Mouse (Mus musculus) thymus, adult 2 months (tissue): ENCODE data around the gene Snx33. TPM values are rescaled to one million over a fixed set of nuclear protein-coding genes. Genes with fewer than 3 reads are reported as not detected.
A peak's percentile ranks its signal among the peaks of the same experiment; 100 is the strongest.

Experiments used
- DNase-seq: peaks from one replicate; pipeline ENCODE4 v3.0.0; 2021
- H3K27ac ChIP-seq: fragments of 200-500 bp; 2 replicates; pipeline ENCODE4 v1.5.1; 2012; ENCODE audit warnings: low read length, control low read depth; ENCODE audit not compliant: control insufficient read depth, insufficient read depth
- H3K27me3 ChIP-seq: fragments of 200-500 bp; 2 replicates; pipeline ENCODE4 v1.6.1; 2012; ENCODE audit warnings: mild to moderate bottlenecking, low read length, moderate library complexity, mixed read lengths; ENCODE audit not compliant: control insufficient read depth, insufficient read depth
- H3K36me3 ChIP-seq: fragments of 200-500 bp; 2 replicates; pipeline ENCODE4 v1.6.1; 2012; ENCODE audit warnings: mild to moderate bottlenecking, low read length, moderate library complexity; ENCODE audit not compliant: control insufficient read depth, insufficient read depth
- H3K4me1 ChIP-seq: fragments of 200-500 bp; replicated peaks from 2 replicates; pipeline ENCODE4 v1.6.1; 2012; ENCODE audit warnings: low read length; ENCODE audit not compliant: control insufficient read depth, insufficient read depth
- H3K4me3 ChIP-seq: fragments of 200-500 bp; 2 replicates; pipeline ENCODE4 v1.5.1; 2012; ENCODE audit warnings: mild to moderate bottlenecking, low read length, control low read depth, moderate library complexity; ENCODE audit not compliant: control insufficient read depth, insufficient read depth
- CTCF ChIP-seq: fragments of 200-500 bp; IDR thresholded peaks from 2 replicates; pipeline ENCODE4 v1.5.1; 2012; ENCODE audit warnings: mild to moderate bottlenecking, control low read depth, low read length, moderate library complexity, borderline replicate concordance; ENCODE audit not compliant: control insufficient read depth, poor library complexity, insufficient read depth; ENCODE audit errors: extremely low read depth
- POLR2A ChIP-seq: fragments of 200-500 bp; IDR thresholded peaks from 2 replicates; pipeline ENCODE4 v1.6.1; 2012; ENCODE audit warnings: mild to moderate bottlenecking, low read length, control low read depth, moderate library complexity; ENCODE audit not compliant: control insufficient read depth, poor library complexity, insufficient read depth; ENCODE audit errors: extremely low read depth
- WGBS: fragments of 180-500 bp; shearing (Covaris S2); methylation state at CpG from one replicate; pipeline ENCODE4 v1.1.7; 2018; 5-methylcytosine and 5-hydroxymethylcytosine counted together
- polyA plus RNA-seq: library from polyadenylated mRNA; depleted of rRNA; stranded (reverse); fragments of >200 nt; gene quantifications from 2 replicates; pipeline ENCODE4 v1.2.3, GENCODE M21; 2012

The Snx33 gene
- polyA plus RNA-seq, 1 experiment: 15.0 TPM

DNA sequence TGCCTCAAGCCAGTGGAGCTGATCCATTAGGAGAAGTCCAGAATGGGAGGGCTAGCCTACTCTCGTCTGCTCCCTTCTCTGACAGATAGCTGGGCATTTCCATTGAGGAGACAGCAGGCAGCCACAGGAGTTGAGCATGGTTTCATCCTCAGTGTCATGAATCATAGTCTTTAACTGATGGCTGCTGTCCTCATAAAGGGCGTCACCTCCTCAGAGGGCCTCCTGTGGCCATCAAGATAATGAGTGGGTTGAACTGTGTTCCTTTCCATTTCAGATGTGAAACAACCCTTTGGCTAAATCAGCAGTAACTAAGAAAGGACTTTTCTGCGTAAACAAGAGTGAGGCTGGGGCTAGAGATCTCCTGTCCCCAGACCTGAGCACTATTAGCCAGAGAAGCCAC is 24.5 kb downstream of the Snx33 start:
- Histone ChIP-seq H3K27ac (no peak overlapping the region), H3K4me1 (peaks cover 10% of the 10 kb centered on the region), H3K27me3 (no peaks in the 10 kb centered on the region), H3K4me3 (no peak overlapping the region), H3K36me3 (no peaks in the 10 kb centered on the region)
- no peak for DNase-seq
- WGBS: 96% methylated on average over 3 of the region's 3 CpGs
- TF ChIP-seq POLR2A (no peak), CTCF (no peak)

- no peak overlapping the region for H3K4me3 ChIP-seq
- no peaks in the 10 kb centered on the region for H3K27me3 ChIP-seq
- H3K4me1 ChIP-seq: peaks cover 10% of the 10 kb centered on the region
- WGBS: 33% methylated on average over 8 of the region's 8 CpGs
- H3K27ac ChIP-seq: peak overlapping the region; percentile 54
- TF ChIP-seq CTCF (no peak), POLR2A (no peak)
- DNase-seq: no peak
- no peaks in the 10 kb centered on the region for H3K36me3 ChIP-seq
Observed at GRCm38 (mm10) chr9:56901187-56901586, 27.0 kb downstream of the Snx33 start.

GRCm38 (mm10) chr9:56900571-56900970 is 27.6 kb downstream of the Snx33 start:
- WGBS: 6% methylated on average over 9 of the region's 9 CpGs
- DNase-seq: no peak
- peak overlapping the region; percentile 54 for H3K27ac ChIP-seq
- H3K4me1 ChIP-seq: peaks cover 10% of the 10 kb centered on the region
- no peaks in the 10 kb centered on the region for H3K36me3 ChIP-seq
- no peak for TF ChIP-seq POLR2A
- no peak for TF ChIP-seq CTCF
- H3K4me3 ChIP-seq: no peak overlapping the region
- no peaks in the 10 kb centered on the region for H3K27me3 ChIP-seq

DNA sequence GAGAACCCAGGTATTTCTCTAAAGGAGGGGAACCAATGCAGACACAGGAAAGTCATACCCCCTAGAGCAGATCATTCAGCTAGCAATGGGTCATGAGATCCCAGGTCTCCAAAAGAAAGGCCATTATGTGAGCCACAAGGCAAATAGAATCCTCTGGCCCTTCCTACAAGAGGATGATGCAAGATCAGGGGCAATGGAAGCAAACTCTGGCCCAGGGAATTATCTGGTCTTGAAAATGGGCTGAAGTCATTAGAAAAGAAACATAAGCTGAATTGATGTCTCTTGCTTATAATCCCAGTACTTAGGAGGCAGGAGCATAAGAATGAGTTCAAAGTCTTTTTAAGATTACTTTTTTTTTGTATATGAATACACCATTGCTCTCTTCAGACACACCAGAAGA is 28.1 kb downstream of the Snx33 start:
- TF ChIP-seq CTCF (no peak), POLR2A (no peak)

GRCm38 (mm10) chr9:56899409-56899808 is 28.8 kb downstream of the Snx33 start:
- TF ChIP-seq POLR2A (no peak), CTCF (no peak)
- WGBS: 93% methylated on average over 11 of the region's 11 CpGs

More for the DNA sequence above, 28.1 kb downstream of the Snx33 start:
- no peak for DNase-seq
- Histone ChIP-seq H3K4me1 (peaks cover 10% of the 10 kb centered on the region), H3K4me3 (no peak overlapping the region), H3K36me3 (no peaks in the 10 kb centered on the region), H3K27me3 (no peaks in the 10 kb centered on the region), H3K27ac (no peak overlapping the region)

GRCm38 (mm10) chr9:56896779-56897178 is 31.4 kb downstream of the Snx33 start:
- WGBS: 97% methylated on average over 12 of the region's 12 CpGs
- no peaks in the 10 kb centered on the region for H3K36me3 ChIP-seq
- no peak overlapping the region for H3K4me3 ChIP-seq
- peaks cover 10% of the 10 kb centered on the region for H3K4me1 ChIP-seq
- no peaks in the 10 kb centered on the region for H3K27me3 ChIP-seq
- TF ChIP-seq POLR2A (no peak), CTCF (no peak)
- no peak overlapping the region for H3K27ac ChIP-seq
- DNase-seq: no peak

More at GRCm38 (mm10) chr9:56899409-56899808, 28.8 kb downstream of the Snx33 start:
- H3K4me1 ChIP-seq: peaks cover 10% of the 10 kb centered on the region
- H3K27ac ChIP-seq: no peak overlapping the region
- H3K36me3 ChIP-seq: no peaks in the 10 kb centered on the region
- H3K27me3 ChIP-seq: no peaks in the 10 kb centered on the region
- DNase-seq: no peak
- no peak overlapping the region for H3K4me3 ChIP-seq

DNA sequence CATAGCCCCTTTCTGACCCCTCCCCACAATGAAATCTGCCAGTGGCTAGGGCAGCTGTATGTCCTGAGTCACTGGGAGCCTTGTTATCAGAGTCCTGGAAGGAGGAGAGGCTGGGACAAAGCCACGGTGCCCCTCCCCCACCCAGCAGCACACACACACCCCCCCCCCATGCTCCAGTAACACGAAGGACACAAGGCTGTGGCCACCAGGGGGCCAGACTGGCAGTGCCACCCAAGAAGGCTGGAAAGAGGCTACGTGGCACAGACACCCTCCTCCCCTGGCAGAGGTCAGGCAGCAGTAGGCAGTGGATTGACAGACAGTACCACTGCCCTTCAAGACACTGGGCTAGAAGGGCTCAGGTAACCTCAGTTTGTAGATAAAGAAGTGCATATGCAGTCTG is 34.2 kb downstream of the Snx33 start:
- Histone ChIP-seq H3K27ac (no peak overlapping the region), H3K27me3 (no peaks in the 10 kb centered on the region), H3K36me3 (no peaks in the 10 kb centered on the region), H3K4me3 (no peak overlapping the region), H3K4me1 (peaks cover 2% of the 10 kb centered on the region; the same call in 1 of the 2 replicates)
- 14% methylated on average over 3 of the region's 3 CpGs for WGBS
- no peak for TF ChIP-seq CTCF
- TF ChIP-seq POLR2A: no peak
- no peak for DNase-seq
